Mouse (Mus musculus) liver, embryonic 14.5 days (tissue): ENCODE results near the gene Hist1h2af.
"Not testable (repeated sequence)": the region's sequence is repeated elsewhere in the genome, so short reads cannot be mapped to it uniquely, and the experiment has no call there.

ENCODE experiments used
- CTCF ChIP-seq: IDR thresholded peaks from 2 replicates; pipeline ENCODE4 v1.5.1; 2016; ENCODE audit warnings: antibody characterized with exemption, low read depth, control low read depth
- EP300 ChIP-seq: IDR thresholded peaks from 2 replicates; pipeline ENCODE4 v1.6.1; 2016; ENCODE audit warnings: antibody characterized with exemption, low read depth

- not testable (repeated sequence) for TF ChIP-seq CTCF
- TF ChIP-seq EP300: peak; percentile 72
Measured at GRCm38 (mm10) chr13:23561883-23562659, 28.4 kb downstream of the Hist1h2af start, which contains the start of gene Hist1h3e.
